Mouse (Mus musculus) left cerebral cortex, postnatal 10 days (tissue): ENCODE results near the gene Sox1. TPM values are rescaled to one million over a fixed set of nuclear protein-coding genes. Genes with fewer than 3 reads are reported as not detected.
A peak's percentile ranks its signal among the peaks of the same experiment; 100 is the strongest.

Experiments used
- DNase-seq, 2 experiments: peaks; one replicate each; pipeline ENCODE4 v3.0.0; 2021 to 2022; ENCODE audit warnings: low spot score in 2 of 2, mixed read lengths in 1 of 2; ENCODE audit errors: extremely low spot score in 1 of 2
- intact Hi-C: fragments of 180-260 bp; cut with DNase I; formaldehyde crosslinking; loops from one replicate; pipeline ENCODE4 v1.15.1; 2025
- total RNA-seq, 2 experiments: library from RNA; stranded (reverse); gene quantifications; 2 replicates each; pipeline ENCODE4 v1.2.3; 2021

Sox1 gene
- total RNA-seq, 2 experiments from 2014 or later, result 8.4 to 9.0 TPM

DNA sequence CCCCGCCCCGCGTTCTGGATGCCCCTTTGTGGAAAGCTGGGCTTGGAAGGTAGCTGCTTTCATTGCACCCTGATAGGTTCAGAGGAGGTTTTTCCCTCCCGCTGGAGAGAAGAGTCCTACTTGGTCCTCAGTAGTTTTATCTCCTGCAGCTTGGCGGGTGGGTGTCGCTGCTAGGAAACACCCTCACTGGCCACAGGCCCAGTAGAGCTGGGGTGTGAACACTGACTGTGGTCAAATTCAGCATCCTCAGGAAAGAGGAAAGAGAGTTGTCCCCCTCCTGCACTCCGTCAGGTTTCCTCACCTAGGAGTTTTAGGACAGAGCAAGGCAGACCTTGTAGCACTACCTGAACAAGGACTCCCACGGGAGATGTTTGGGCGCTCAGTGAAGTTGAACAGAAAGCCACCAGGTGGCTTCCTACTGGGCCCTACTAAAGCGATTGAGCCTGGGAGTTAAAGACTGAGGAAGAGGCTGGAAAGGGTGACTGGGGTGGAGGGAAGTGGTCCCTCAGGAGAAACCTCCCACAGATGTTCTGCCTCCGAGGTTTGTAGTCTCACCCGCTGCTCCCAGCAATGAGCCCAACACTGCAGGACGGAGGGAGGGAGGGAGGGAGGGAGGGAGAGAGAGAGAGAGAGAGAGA lies 7.8 kb upstream of the Sox1 start:
- DNase-seq, result no peak
- intact Hi-C loops, result loop anchor here (5.0 kb wide), 2 partner anchors 65 to 220 kb away; no protein-coding TSS in a partner anchor

DNA sequence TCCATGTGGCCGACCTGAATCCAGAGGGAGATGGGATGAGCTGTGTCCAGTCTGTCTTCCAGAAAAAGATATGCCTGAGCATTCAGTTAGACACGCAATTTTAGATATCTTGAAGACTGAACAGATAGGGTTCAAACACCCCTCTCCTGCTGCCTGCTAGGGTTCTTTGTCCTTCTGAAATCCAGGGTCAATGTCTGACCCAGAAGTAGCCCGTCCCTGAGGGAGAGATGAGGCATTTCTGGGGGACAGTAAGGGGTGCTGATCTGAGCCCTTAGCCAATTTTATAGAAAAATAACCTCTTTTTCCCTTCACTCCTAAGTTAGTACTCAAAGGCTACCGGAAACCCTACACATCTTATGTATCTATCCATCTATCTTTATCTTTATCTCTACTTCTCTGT lies 7.2 kb upstream of the Sox1 start:
- DNase-seq, result no peak
- intact Hi-C loops, result loop anchor here (5.0 kb wide), 2 partner anchors 66 to 221 kb away; no protein-coding TSS in a partner anchor

DNA sequence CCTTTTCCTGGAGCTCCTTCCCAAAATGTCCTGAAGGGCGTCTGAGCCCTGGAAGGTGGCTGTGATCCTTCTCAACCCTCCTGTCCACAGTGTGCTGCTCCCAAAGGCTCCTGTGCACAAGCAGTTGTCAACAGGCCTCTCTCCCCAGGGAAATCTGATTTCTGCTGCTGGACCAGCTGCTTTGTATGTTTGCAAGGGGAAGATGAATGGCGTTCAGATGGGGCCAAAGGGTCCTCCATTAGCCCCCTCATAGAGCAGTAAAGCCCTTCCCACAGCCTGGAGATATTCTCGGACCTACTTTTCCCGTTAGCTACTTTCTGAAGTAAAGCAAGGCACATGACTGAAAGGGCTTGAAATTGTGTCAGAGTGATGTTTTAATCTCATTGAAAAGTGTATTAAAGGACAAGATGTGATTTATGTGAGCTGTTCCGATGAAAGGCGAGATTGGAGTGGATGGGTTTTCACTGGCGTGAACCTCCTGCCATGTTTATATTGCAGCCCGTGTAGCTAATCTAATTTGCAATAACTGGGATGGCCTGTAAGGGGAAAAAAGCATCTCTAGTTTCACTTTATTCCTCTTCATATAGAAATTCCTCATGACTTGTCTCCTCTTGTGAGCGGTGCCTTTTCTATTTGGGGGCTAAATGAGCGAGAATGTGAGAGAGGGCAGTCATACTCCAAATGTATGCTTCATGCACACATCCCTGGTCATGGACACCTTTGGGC lies 6.5 kb upstream of the Sox1 start:
- DNase-seq, result no peak
- intact Hi-C loops, result loop anchor here (5.0 kb wide), 2 partner anchors 66 to 221 kb away; no protein-coding TSS in a partner anchor

DNA sequence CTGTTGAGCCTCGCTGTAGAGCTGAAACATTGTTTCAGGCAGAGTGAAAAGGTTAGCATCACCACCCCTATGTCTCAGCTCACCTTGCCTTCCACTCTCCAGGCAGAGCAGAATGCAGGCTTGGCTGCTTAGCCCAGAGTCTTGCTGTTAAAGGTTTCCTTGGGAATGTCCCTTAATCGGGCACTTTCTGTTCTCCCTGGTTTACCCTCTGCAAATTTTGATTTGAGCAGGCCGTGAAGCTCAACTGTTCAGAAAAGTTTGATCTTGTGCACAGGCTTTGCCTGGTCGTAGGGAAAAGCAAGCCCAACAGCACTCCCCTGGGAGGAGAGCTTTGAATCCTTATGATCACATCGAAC lies 6.0 kb upstream of the Sox1 start:
- DNase-seq, result no peak
- intact Hi-C loops, result loop anchor here (5.0 kb wide), 2 partner anchors 67 to 222 kb away; no protein-coding TSS in a partner anchor

DNA sequence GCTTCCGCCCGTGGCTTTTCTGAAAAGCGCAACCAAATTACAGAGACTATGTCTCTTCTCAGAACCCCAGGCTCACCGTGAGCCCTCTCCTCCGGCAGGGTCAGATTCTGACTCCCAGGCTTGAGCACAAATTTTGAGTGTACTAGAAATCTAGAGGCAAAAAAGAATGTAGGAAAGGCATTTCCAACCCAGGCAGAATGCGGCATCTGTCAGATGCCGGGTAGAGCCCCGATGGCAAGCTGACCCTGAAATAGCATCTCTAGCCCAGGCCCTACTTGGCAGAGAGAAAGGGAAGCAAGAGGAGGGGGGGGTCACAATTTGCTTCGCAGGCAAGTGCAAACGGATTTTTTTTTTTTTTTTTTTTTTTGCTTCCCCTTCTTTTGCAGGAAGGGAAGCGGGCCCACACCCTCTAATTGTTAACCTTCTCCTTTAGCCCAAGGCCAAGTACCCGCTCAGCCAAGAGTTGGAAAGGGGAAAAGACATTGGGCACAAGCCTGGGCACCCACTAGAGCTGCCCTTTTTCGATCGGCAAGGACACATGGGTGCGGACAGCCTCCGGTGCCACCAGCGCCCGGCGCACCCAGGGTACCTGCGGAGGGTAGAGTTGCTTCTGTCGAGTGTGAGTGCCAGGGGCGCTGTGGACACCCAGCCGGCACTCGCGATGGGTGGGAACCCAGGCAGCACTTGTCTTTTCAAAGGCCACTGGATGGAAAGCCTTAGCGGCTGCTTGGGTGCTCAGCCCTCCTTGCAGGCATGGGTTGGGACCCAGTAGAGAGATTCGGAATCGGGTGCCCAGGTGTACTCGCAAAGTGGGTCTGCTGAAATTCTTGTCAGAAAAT lies 5.1 kb upstream of the Sox1 start:
- intact Hi-C loops, result loop anchor here (5.0 kb wide), 4 partner anchors 68 to 388 kb away; no protein-coding TSS in a partner anchor
- no peak for DNase-seq

DNA sequence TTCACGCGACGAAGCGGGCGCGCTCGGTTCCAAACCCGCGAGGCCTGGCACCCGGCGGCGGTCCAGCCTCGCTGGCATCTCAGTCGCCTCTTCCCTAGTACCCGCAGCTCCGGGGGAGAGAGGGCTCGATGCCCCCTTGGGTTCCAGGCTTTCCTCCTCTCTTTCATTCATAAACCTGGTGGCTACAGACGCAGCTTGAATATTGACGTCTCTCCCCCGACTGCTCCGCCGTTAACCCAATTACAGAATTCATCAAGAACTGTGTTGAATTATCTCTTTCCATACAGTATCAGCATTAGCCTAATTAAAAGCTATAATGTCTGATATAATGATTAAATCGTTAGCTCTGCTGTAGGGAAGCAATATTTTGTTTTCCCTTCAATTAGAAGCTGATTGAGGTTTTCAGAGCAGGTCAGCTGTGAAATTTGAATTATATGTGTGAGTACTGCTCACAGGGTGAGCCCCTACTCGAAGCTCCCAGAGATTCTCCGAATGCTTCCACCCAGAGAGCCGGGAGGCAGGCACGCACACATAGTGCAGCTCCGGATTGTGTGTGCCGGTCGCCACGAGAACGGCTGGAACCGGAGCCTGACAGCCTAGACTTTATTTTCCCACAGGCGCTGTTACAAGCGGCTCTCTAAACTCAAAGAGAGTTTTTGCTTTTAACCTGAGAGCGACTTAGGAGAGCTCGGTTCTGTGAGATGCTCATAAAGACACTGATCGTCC lies 4.3 kb upstream of the Sox1 start:
- intact Hi-C loops, result loop anchor here (5.0 kb wide), 2 partner anchors 171 to 389 kb away; no protein-coding TSS in a partner anchor
- DNase-seq, result no peak

DNA sequence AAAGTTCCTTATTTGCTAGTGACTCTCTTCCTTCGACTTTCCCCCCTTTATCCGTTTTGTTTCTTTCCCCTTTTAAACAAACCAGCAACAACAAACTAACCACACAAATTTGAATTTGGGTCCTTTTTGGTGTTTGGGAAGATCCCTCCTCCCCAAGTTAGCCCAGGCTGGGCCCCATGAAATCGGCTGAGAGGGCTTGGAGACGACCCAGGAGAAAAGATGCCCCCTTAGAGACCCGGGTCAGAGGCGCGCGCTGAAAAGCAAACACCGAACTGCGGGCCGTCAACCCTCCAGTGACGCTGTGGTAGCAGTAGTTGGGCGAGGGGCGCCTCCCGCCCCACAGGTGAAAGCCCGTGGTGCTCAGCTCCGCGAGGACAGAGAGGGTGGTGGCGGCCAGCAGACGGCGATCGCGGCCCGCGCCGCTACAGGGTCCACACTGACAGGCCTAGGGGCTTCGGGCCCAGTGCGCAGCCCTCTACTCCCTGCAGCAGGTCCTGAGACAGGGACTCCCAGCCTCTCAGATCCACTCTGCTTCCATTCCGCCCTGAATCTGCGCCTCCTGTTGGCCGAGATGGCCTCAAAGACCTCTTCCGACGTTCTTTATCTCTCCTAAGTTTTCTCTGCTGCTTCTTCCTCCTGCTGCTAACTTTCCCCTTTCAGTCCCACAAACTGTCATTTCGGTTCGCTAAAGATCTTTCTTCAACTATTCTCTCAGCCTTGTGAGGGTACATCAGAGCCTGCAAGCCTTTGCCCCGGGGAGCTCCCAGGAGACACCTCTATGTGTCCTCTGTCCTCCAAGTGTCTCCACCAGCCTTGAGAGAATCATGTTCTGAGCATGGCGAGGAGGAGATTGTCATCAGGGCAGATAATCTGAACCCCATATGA lies 3.5 kb upstream of the Sox1 start:
- intact Hi-C loops, result loop anchor here (5.0 kb wide), 2 partner anchors 171 to 389 kb away; no protein-coding TSS in a partner anchor
- peak in 1 of 2 experiments; percentile 37 for DNase-seq

DNA sequence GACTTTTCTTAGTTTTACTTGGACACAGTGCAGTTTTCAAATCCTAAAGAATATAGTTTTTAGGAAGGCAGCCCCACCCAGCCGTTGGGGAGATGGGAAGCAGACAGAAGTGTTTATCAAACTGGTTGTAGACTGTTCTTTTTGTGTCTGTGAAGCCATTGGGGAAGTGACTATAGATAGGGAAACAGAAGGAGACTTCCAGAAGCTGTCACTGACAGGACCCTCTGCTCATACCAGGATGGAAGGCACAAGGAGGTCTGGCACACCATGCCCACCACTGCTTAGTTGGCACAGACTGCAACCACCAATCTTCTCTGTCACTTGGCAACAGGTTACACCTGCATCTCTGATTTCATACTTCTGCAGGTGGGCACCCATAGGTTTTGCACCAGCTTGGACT lies 2.3 kb upstream of the Sox1 start:
- DNase-seq, result no peak
- intact Hi-C loops, result loop anchor here (5.0 kb wide), 2 partner anchors 170 to 390 kb away; no protein-coding TSS in a partner anchor

DNA sequence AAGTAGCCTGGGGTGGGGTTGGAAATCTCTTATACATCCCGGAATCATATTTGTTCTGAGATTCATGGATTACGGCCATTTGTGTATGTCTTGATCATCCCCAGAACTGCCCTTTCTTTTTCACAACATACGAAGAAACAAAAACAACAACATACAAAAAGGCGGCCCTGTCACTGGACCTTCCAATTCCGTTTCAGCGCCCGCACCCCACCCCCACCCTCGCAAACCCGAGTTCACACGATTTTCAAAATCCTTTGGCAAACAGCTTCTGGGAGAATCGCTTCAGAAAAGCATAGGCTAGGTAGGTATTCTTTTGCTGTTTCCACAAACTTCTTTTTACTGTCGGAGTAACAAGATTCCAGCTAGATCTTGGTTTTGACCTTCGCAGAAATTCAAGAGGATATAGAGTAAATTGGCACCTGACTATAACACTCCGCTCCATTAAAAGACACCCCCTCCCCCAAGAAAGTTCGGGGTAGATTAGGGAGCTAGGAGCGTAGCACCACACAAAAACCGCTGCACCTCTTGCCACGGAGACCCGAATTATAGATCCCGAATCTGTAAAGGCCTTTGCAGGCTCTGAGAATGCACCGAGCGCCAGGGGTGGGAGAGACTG lies 602 bp upstream of the Sox1 start:
- no peak for DNase-seq
- intact Hi-C loops, result loop anchor here (5.0 kb wide), 2 partner anchors 168 to 392 kb away; no protein-coding TSS in a partner anchor

DNA sequence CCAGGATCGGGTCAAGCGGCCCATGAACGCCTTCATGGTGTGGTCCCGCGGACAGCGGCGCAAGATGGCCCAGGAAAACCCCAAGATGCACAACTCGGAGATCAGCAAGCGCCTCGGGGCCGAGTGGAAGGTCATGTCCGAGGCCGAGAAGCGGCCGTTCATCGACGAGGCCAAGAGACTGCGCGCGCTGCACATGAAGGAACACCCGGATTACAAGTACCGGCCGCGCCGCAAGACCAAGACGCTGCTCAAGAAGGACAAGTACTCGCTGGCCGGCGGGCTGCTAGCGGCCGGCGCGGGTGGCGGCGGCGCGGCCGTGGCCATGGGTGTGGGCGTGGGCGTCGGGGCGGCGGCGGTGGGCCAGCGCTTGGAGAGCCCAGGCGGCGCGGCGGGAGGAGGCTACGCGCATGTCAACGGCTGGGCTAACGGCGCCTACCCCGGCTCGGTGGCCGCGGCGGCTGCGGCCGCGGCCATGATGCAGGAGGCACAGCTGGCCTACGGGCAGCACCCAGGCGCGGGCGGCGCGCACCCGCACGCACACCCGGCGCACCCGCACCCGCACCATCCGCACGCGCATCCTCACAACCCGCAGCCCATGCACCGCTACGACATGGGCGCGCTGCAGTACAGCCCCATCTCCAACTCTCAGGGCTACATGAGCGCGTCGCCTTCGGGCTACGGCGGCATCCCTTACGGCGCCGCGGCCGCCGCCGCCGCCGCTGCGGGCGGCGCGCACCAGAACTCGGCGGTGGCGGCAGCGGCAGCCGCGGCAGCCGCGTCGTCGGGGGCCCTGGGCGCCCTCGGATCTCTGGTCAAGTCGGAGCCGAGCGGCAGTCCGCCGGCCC lies 1.6 kb downstream of the Sox1 start:
- peak in 1 of 2 experiments; percentile 36 for DNase-seq

DNA sequence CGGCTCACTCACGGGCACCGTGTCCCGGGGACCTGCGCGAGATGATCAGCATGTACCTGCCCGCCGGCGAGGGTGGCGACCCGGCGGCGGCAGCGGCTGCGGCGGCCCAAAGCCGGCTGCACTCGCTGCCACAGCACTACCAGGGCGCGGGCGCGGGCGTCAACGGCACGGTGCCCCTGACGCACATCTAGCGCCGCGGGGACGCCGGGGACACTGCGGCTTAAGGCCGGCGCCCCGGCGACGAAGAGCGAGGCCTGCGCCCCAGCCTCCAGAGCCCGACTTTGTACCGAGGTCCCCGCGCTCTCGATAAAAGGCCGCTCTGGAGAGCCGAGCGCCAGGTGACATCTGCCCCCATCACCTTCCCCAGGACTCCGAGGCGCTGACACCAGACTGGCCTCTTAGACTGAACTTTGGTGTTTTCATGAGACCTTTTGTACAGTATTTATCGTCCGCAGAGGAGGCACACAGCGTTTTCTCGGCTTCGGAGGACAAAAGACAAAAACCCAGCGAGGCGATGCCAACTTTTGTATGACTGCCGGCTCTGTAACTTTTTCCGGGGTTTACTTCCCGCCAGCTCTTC lies 2.3 kb downstream of the Sox1 start:
- DNase-seq, result no peak
- intact Hi-C loops, result no loop called here

More for the DNA sequence above, 1.6 kb downstream of the Sox1 start:
- intact Hi-C loops, result no loop called here

DNA sequence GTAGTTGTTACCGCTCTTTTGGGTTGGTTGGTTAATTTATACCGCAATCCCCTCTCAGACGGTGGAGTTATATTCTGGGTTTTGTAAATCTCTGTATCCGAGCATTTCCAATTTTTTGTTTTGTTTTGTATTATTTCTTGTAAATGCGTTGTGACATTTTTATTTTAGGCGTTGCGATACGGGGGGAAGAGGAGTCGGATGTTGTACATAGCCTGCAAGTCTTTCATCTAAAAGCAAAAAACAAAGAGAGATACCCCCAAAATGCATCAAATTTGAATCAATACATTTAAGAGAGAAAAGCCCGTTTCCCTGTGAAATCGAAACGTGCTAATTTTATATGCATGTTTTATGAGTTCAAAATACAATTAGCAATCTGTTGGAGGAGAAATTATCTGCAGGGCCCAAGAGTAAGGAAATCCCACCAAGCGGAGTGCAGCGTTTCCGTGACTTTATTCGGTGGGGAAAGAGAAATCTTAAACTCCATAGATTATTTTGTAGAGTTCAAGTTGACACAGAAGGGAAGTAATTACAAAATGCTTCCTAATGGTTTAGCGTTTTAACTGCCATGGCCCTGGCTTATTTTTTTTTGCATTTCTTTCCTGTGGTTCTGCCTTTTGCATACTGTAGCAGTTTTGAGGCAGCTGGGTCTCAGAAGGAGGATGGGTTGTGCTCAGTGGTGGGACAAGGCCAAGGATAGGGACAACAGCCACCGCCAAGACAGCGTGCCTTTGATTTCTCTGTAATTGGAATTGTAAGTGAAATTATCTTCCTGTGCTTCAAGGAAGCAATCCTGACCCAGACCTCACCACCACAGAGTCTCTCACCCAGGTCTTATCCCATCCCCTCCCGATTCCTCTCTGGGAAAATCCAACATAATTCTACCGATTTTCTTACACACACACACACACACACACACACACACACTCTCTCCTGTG lies 3.2 kb downstream of the Sox1 start:
- DNase-seq, result no peak
- intact Hi-C loops, result no loop called here

DNA sequence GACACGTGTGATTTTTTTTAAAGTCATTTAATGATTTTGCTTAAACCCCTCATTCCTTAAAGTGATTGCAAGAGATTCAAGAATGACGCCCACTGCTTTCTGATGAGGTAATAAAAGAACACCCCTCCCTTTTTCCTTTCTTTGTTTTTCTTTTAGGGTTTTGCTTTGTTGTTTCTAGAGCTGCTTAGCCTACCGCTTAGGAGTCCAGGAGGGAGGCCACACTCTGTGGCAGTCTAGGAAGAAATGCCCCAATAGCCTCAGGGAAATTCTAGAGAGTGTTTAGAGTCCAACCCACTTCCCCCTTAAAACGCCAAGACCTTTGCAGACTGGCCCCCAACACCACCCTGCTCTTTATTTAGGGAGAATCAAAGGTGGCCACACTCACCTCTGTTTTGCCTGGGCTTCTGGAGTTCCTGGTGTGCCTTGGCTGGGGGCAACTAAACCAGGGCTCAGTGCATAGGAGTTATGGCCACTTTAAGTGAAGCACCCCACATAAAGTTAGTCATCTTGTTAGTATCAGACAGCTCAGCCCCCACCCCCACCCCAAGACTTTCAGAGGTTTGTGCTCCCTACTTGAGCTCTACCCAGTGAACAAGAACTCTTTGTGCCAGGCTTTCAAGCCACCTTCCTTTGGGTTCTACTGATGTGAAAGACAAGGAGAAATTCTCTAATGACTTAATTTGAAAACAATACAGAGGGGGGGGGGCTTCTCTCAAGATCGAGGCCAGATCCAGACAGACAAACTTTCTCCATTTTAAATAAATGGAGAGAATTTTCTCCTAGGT lies 4.5 kb downstream of the Sox1 start:
- no peak for DNase-seq
- intact Hi-C loops, result no loop called here

DNA sequence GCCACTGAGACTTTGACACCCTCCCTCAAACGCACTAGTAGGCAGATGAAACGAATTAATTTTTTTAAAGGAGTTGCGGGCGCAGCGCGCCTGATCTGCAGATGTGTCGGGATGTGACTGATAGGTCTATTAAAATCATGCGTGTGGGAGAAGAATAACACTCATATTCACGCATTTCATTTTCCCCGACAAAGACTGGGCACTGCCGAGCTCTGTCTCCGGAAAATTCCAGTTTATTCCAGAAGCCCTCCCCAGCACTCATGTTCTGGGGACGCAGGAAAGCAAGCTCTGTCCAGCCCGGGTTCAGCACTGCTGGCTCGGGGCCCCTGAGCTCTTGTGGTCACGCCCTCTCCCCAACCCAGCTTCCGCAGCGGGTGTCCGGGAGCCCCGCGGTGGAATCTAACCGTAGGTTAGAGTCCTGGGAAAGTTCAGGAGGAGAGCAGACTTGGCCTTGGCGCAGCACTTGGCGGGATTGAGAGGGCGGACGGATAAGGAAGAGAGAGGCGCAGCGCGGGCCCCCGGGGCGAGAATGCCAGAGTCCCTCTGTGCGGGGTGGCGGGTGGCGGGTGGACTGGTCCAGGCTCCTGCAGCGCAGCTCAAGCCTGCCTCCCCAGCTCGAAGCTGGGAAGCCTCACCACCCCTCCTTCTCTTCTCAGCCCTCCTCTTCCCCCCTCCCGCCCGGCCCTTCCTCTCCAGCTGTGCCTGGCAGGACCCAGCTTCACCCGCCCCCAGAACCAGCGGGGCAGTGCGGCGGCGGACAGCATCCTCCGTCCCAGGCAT lies 5.7 kb downstream of the Sox1 start:
- intact Hi-C loops, result no loop called here
- DNase-seq, result peak in 1 of 2 experiments; percentile 59
